Comparison of ENCODE assay signal across 13 mouse cellular contexts in genomic region chrX:161961756-161962155, GRCm38 (mm10).
A peak's percentile ranks its signal among the peaks of the same experiment; 100 is the strongest.
DNase-seq lines count a peak whose midpoint lies in the region; ATAC-seq and TF ChIP-seq lines count a peak whose summit lies in the region.
"Had no signal": no experiment of that assay in that cellular context is flagged by ENCODE, and none has a peak within 500 bp of the region (broad histone marks: within the 10 kb centered on the region; RNA-seq: fewer than 3 reads in every experiment).

No protein-coding gene starts in this region.

- no peak for TF ChIP-seq POLR2A in liver, adult 2 months (IDR thresholded peaks at IDR 0.05; ENCODE audit: extremely low read depth, insufficient read depth, low read length)

- no peaks in the 10 kb centered on the region for H3K27me3 ChIP-seq in liver, adult 2 months (ENCODE audit: control insufficient read depth, insufficient read depth, low read length)
- H3K27me3 ChIP-seq in liver, postnatal 0 days (ENCODE audit: insufficient read depth, low read length), result no peaks in the 10 kb centered on the region
- H3K27me3 ChIP-seq: embryonic facial prominence, embryonic 15.5 days; forebrain, embryonic 15.5 days had no signal

- ATAC-seq in liver, postnatal 0 days, result no peak
- ATAC-seq: CD4-positive, CD25-positive, alpha-beta regulatory T cell, adult 4 months had no signal

- H3K4me2 ChIP-seq in liver, postnatal 0 days (ENCODE audit: low read depth, low read length), result no peak overlapping the region
- H3K4me2 ChIP-seq: embryonic facial prominence, embryonic 15.5 days; forebrain, embryonic 15.5 days; hindbrain, embryonic 15.5 days; midbrain, embryonic 12.5 days had no signal

- TF ChIP-seq CTCF in liver, adult 2 months (IDR thresholded peaks at IDR 0.05; ENCODE audit: low read depth, low read length), result no peak
- no peak for TF ChIP-seq CTCF in liver, postnatal 0 days (IDR thresholded peaks at IDR 0.05; ENCODE audit: low read depth)

- TF ChIP-seq EP300 in liver, postnatal 0 days (IDR thresholded peaks at IDR 0.05; ENCODE audit: low read depth), result no peak

- DNase-seq in heart, adult 11 months, result peak; percentile 76
- no peak for DNase-seq in heart, adult 9 months (ENCODE audit: low spot score in 2 of 2)
- DNase-seq in liver, adult 2 months (ENCODE audit: extremely low read depth, low read depth, low spot score), result peak; percentile 67
- no peak for DNase-seq in liver, postnatal 0 days
- DNase-seq in cerebellum, postnatal 36 days, result peak; percentile 4 to 13
- peak; percentile 48 for DNase-seq in kidney, postnatal 14 days
- DNase-seq in urinary bladder, postnatal 4 days (ENCODE audit: low spot score in 2 of 2), result no peak
- no peak for DNase-seq in left cerebral cortex, adult 8-10 months (ENCODE audit: low spot score in 2 of 2)

- H3K4me1 ChIP-seq in liver, adult 2 months (ENCODE audit: control insufficient read depth, insufficient read depth, low read length), result peaks cover 12% of the 10 kb centered on the region
- no peaks in the 10 kb centered on the region for H3K4me1 ChIP-seq in liver, postnatal 0 days (ENCODE audit: insufficient read depth)
- H3K4me1 ChIP-seq: embryonic facial prominence, embryonic 15.5 days; hindbrain, embryonic 15.5 days had no signal

- 16% methylated on average over 6 of the region's 6 CpGs for WGBS in liver, adult 2 months
- WGBS in liver, postnatal 0 days (ENCODE audit: insufficient replicate concordance), result 73% methylated on average over 6 of the region's 6 CpGs

- no peaks in the 10 kb centered on the region for H3K36me3 ChIP-seq in liver, adult 2 months (ENCODE audit: control insufficient read depth, insufficient read depth, low read length)
- no peaks in the 10 kb centered on the region for H3K36me3 ChIP-seq in liver, postnatal 0 days (replicated peaks; ENCODE audit: insufficient read depth, low read length)
- H3K36me3 ChIP-seq: embryonic facial prominence, embryonic 15.5 days; forebrain, embryonic 15.5 days; hindbrain, embryonic 15.5 days; midbrain, embryonic 12.5 days had no signal

- H3K79me2 ChIP-seq in liver, adult 2 months (ENCODE audit: control insufficient read depth, insufficient read depth, low read length), result no peaks in the 10 kb centered on the region

- peak overlapping the region; percentile 62 for H3K4me3 ChIP-seq in liver, adult 2 months (ENCODE audit: insufficient read depth, low read depth, low read length)
- no peak overlapping the region for H3K4me3 ChIP-seq in liver, postnatal 0 days (ENCODE audit: low read depth, low read length)
- H3K4me3 ChIP-seq: embryonic facial prominence, embryonic 15.5 days; forebrain, embryonic 15.5 days; hindbrain, embryonic 15.5 days; midbrain, embryonic 12.5 days had no signal

- H3K27ac ChIP-seq in liver, adult 2 months (replicated peaks; ENCODE audit: insufficient read depth, low read depth, low read length), result peak overlapping the region; percentile 92
- no peak overlapping the region for H3K27ac ChIP-seq in liver, postnatal 0 days (ENCODE audit: low read depth)
- H3K27ac ChIP-seq: embryonic facial prominence, embryonic 15.5 days; forebrain, embryonic 15.5 days; hindbrain, embryonic 15.5 days; midbrain, embryonic 12.5 days had no signal

- peak overlapping the region; percentile 67 for H3K9ac ChIP-seq in liver, adult 2 months (ENCODE audit: low read depth, low read length)
- no peak overlapping the region for H3K9ac ChIP-seq in liver, postnatal 0 days (replicated peaks)
- H3K9ac ChIP-seq: embryonic facial prominence, embryonic 15.5 days; forebrain, embryonic 15.5 days; hindbrain, embryonic 15.5 days; midbrain, embryonic 12.5 days had no signal

- no peaks in the 10 kb centered on the region for H3K9me3 ChIP-seq in liver, postnatal 0 days (ENCODE audit: low read length)
- H3K9me3 ChIP-seq: embryonic facial prominence, embryonic 15.5 days; forebrain, embryonic 15.5 days; hindbrain, embryonic 15.5 days; midbrain, embryonic 12.5 days had no signal

Comparison
In these comparisons a context has a peak if more than half of its experiments do, and no peak if none do; other contexts are left out.
1. DNase-seq: peak in heart, adult 11 months (single experiment), liver, adult 2 months (single experiment), cerebellum, postnatal 36 days (2 of 2) and kidney, postnatal 14 days (single experiment); none in heart, adult 9 months (0 of 2), liver, postnatal 0 days (single experiment), urinary bladder, postnatal 4 days (0 of 2) and left cerebral cortex, adult 8-10 months (0 of 2).